Mouse (Mus musculus) midbrain, embryonic 13.5 days (tissue): ENCODE data around the gene Cd109. TPM values are rescaled to one million over a fixed set of nuclear protein-coding genes. Genes with fewer than 3 reads are reported as not detected.

ENCODE experiments used
- ATAC-seq: fragments of 200-750 bp; cut with Nextera tagmentation; 2 replicates; pipeline ENCODE4 v1.8.0; 2017; ENCODE audit warnings: mild to moderate bottlenecking, moderate TSS enrichment, moderate library complexity
- H3K27ac ChIP-seq: fragments of 300-500 bp; sonication (generic); 2 replicates; pipeline ENCODE4 v1.5.1; 2015; ENCODE audit warnings: inconsistent platforms, mild to moderate bottlenecking, moderate library complexity
- H3K27me3 ChIP-seq: fragments of 300-500 bp; sonication (generic); 2 replicates; pipeline ENCODE4 v1.6.1; 2015; ENCODE audit warnings: mild to moderate bottlenecking, inconsistent platforms
- H3K36me3 ChIP-seq: fragments of 300-500 bp; sonication (generic); 2 replicates; pipeline ENCODE4 v1.6.1; 2015; ENCODE audit warnings: mild to moderate bottlenecking, inconsistent platforms
- H3K4me1 ChIP-seq: fragments of 300-500 bp; sonication (generic); replicated peaks from 2 replicates; pipeline ENCODE4 v1.6.1; 2015; ENCODE audit warnings: inconsistent platforms
- H3K4me2 ChIP-seq: fragments of 300-500 bp; sonication (generic); replicated peaks from 2 replicates; pipeline ENCODE4 v1.6.1; 2015; ENCODE audit warnings: moderate library complexity, mild to moderate bottlenecking, inconsistent platforms
- H3K4me3 ChIP-seq: fragments of 300-500 bp; sonication (generic); replicated peaks from 2 replicates; pipeline ENCODE4 v1.5.1; 2015; ENCODE audit warnings: mild to moderate bottlenecking, inconsistent platforms
- H3K9ac ChIP-seq: fragments of 300-500 bp; sonication (generic); replicated peaks from 2 replicates; pipeline ENCODE4 v1.6.1; 2015; ENCODE audit warnings: mild to moderate bottlenecking, inconsistent platforms
- H3K9me3 ChIP-seq: fragments of 300-500 bp; sonication (generic); 2 replicates; pipeline ENCODE4 v1.6.1; 2016; ENCODE audit warnings: mild to moderate bottlenecking, inconsistent platforms
- WGBS: fragments of 180-500 bp; shearing (Covaris S2); methylation state at CpG from one replicate; pipeline ENCODE4 v1.1.7; 2015; 5-methylcytosine and 5-hydroxymethylcytosine counted together
- polyA plus RNA-seq: library from polyadenylated mRNA; unstranded; fragments of >200 nt; fragmentation: Nextera tagmentation; extraction: Ambion mirVana; gene quantifications from 2 replicates; pipeline ENCODE4 v1.2.1, GENCODE M21; 2015

Cd109 gene
- polyA plus RNA-seq, 1 experiment from 2014 or later: 1.4 TPM

- H3K27me3 ChIP-seq: no peaks in the 10 kb centered on the region
- no peaks in the 10 kb centered on the region for H3K4me1 ChIP-seq
- no peak overlapping the region for H3K9ac ChIP-seq
- no peak for ATAC-seq
- no peak overlapping the region for H3K27ac ChIP-seq
- no peak overlapping the region for H3K4me2 ChIP-seq
- H3K9me3 ChIP-seq: no peaks in the 10 kb centered on the region
- no peak overlapping the region for H3K4me3 ChIP-seq
- H3K36me3 ChIP-seq: no peaks in the 10 kb centered on the region
- WGBS: 2% methylated on average over 5 of the region's 5 CpGs
Observed at GRCm38 (mm10) chr9:78596834-78597233, 18.5 kb upstream of the Cd109 start.

GRCm38 (mm10) chr9:78599927-78600326 is 15.4 kb upstream of the Cd109 start:
- Histone ChIP-seq H3K9ac (no peak overlapping the region), H3K27me3 (no peaks in the 10 kb centered on the region), H3K36me3 (no peaks in the 10 kb centered on the region), H3K4me1 (no peaks in the 10 kb centered on the region), H3K4me3 (no peak overlapping the region), H3K9me3 (no peaks in the 10 kb centered on the region), H3K27ac (no peak overlapping the region), H3K4me2 (no peak overlapping the region)
- WGBS: 90% methylated on average over 5 of the region's 5 CpGs
- ATAC-seq: no peak

GRCm38 (mm10) chr9:78601046-78601730 is 14.2 kb upstream of the Cd109 start:
- H3K27ac ChIP-seq: no peak overlapping the region
- no peaks in the 10 kb centered on the region for H3K27me3 ChIP-seq
- ATAC-seq: peak; percentile 34; the same call in 1 of the 2 replicates
- WGBS: 54% methylated on average over 4 of the region's 4 CpGs
- no peak overlapping the region for H3K9ac ChIP-seq
- no peaks in the 10 kb centered on the region for H3K36me3 ChIP-seq
- H3K9me3 ChIP-seq: no peaks in the 10 kb centered on the region
- no peaks in the 10 kb centered on the region for H3K4me1 ChIP-seq
- no peak overlapping the region for H3K4me3 ChIP-seq
- no peak overlapping the region for H3K4me2 ChIP-seq

- Histone ChIP-seq H3K27me3 (peaks cover 20% of the 10 kb centered on the region), H3K4me3 (no peak overlapping the region), H3K9me3 (no peaks in the 10 kb centered on the region), H3K36me3 (no peaks in the 10 kb centered on the region), H3K4me1 (peaks cover 13% of the 10 kb centered on the region), H3K27ac (no peak overlapping the region), H3K4me2 (no peak overlapping the region), H3K9ac (no peak overlapping the region)
- ATAC-seq: peak; percentile 46
- 58% methylated on average over 6 of the region's 6 CpGs for WGBS
Observed at GRCm38 (mm10) chr9:78614201-78614600, 1.1 kb upstream of the Cd109 start.

- H3K4me3 ChIP-seq: no peak overlapping the region
- H3K9me3 ChIP-seq: no peaks in the 10 kb centered on the region
- no peak overlapping the region for H3K4me2 ChIP-seq
- no peak for ATAC-seq
- H3K4me1 ChIP-seq: peaks cover 13% of the 10 kb centered on the region
- no peaks in the 10 kb centered on the region for H3K36me3 ChIP-seq
- no peak overlapping the region for H3K9ac ChIP-seq
- H3K27ac ChIP-seq: no peak overlapping the region
- 87% methylated on average over 9 of the region's 9 CpGs for WGBS
- H3K27me3 ChIP-seq: peaks cover 17% of the 10 kb centered on the region
Observed at GRCm38 (mm10) chr9:78619285-78619684, 3.9 kb downstream of the Cd109 start.

- H3K4me1 ChIP-seq: no peaks in the 10 kb centered on the region
- no peak overlapping the region for H3K27ac ChIP-seq
- 89% methylated on average over 10 of the region's 10 CpGs for WGBS
- H3K27me3 ChIP-seq: no peaks in the 10 kb centered on the region
- no peak overlapping the region for H3K4me3 ChIP-seq
- H3K9ac ChIP-seq: no peak overlapping the region
- H3K4me2 ChIP-seq: no peak overlapping the region
- H3K36me3 ChIP-seq: no peaks in the 10 kb centered on the region
- no peak for ATAC-seq
- no peaks in the 10 kb centered on the region for H3K9me3 ChIP-seq
Observed at GRCm38 (mm10) chr9:78623301-78623747, 8.0 kb downstream of the Cd109 start.

- Histone ChIP-seq H3K27me3 (no peaks in the 10 kb centered on the region), H3K4me2 (peak overlapping the region; percentile 22), H3K27ac (no peak overlapping the region), H3K4me1 (no peaks in the 10 kb centered on the region; the same call in 1 of the 2 replicates), H3K36me3 (no peaks in the 10 kb centered on the region), H3K9ac (no peak overlapping the region), H3K9me3 (no peaks in the 10 kb centered on the region), H3K4me3 (no peak overlapping the region)
- ATAC-seq: no peak
- WGBS: 37% methylated on average over 6 of the region's 6 CpGs
Observed at GRCm38 (mm10) chr9:78629991-78630390, 14.6 kb downstream of the Cd109 start.

GRCm38 (mm10) chr9:78631755-78632434 is 16.5 kb downstream of the Cd109 start:
- 83% methylated on average over 6 of the region's 6 CpGs for WGBS
- no peak overlapping the region for H3K9ac ChIP-seq
- H3K4me2 ChIP-seq: no peak overlapping the region
- ATAC-seq: no peak
- no peak overlapping the region for H3K4me3 ChIP-seq
- H3K4me1 ChIP-seq: no peaks in the 10 kb centered on the region; the same call in 1 of the 2 replicates
- no peaks in the 10 kb centered on the region for H3K9me3 ChIP-seq
- H3K27me3 ChIP-seq: no peaks in the 10 kb centered on the region
- no peak overlapping the region for H3K27ac ChIP-seq
- H3K36me3 ChIP-seq: no peaks in the 10 kb centered on the region

GRCm38 (mm10) chr9:78633976-78634375 is 18.6 kb downstream of the Cd109 start:
- H3K27ac ChIP-seq: no peak overlapping the region
- no peak overlapping the region for H3K4me2 ChIP-seq
- no peak overlapping the region for H3K4me3 ChIP-seq
- no peak for ATAC-seq
- 97% methylated on average over 3 of the region's 3 CpGs for WGBS
- no peaks in the 10 kb centered on the region for H3K27me3 ChIP-seq
- no peaks in the 10 kb centered on the region for H3K9me3 ChIP-seq
- H3K9ac ChIP-seq: no peak overlapping the region
- H3K36me3 ChIP-seq: no peaks in the 10 kb centered on the region
- H3K4me1 ChIP-seq: no peaks in the 10 kb centered on the region; the same call in 1 of the 2 replicates

GRCm38 (mm10) chr9:78641386-78641785 is 26.0 kb downstream of the Cd109 start:
- H3K27ac ChIP-seq: no peak overlapping the region
- H3K4me3 ChIP-seq: no peak overlapping the region
- no peak for ATAC-seq
- H3K4me2 ChIP-seq: no peak overlapping the region
- no peaks in the 10 kb centered on the region for H3K36me3 ChIP-seq
- WGBS: 83% methylated on average over 4 of the region's 4 CpGs
- H3K27me3 ChIP-seq: no peaks in the 10 kb centered on the region
- H3K9ac ChIP-seq: no peak overlapping the region
- no peaks in the 10 kb centered on the region for H3K9me3 ChIP-seq
- no peaks in the 10 kb centered on the region for H3K4me1 ChIP-seq

GRCm38 (mm10) chr9:78646008-78646777 is 30.8 kb downstream of the Cd109 start:
- Histone ChIP-seq H3K9me3 (no peaks in the 10 kb centered on the region), H3K9ac (no peak overlapping the region)
- no peak for ATAC-seq

GRCm38 (mm10) chr9:78648641-78649040 is 33.3 kb downstream of the Cd109 start:
- no peaks in the 10 kb centered on the region for H3K27me3 ChIP-seq
- ATAC-seq: no peak
- no peaks in the 10 kb centered on the region for H3K36me3 ChIP-seq
- no peak overlapping the region for H3K4me2 ChIP-seq
- no peak overlapping the region for H3K27ac ChIP-seq
- 91% methylated on average over 8 of the region's 8 CpGs for WGBS
- no peak overlapping the region for H3K9ac ChIP-seq
- no peaks in the 10 kb centered on the region for H3K9me3 ChIP-seq
- no peaks in the 10 kb centered on the region for H3K4me1 ChIP-seq
- H3K4me3 ChIP-seq: no peak overlapping the region

More at GRCm38 (mm10) chr9:78646008-78646777, 30.8 kb downstream of the Cd109 start:
- Histone ChIP-seq H3K4me3 (no peak overlapping the region), H3K4me1 (no peaks in the 10 kb centered on the region), H3K27ac (no peak overlapping the region), H3K27me3 (no peaks in the 10 kb centered on the region), H3K4me2 (no peak overlapping the region), H3K36me3 (no peaks in the 10 kb centered on the region)
- 43% methylated on average over 6 of the region's 6 CpGs for WGBS
